Mouse (Mus musculus) thymus, postnatal 10 days (tissue): Measurements from ENCODE around the gene Slc9a4.
"Not testable (repeated sequence)": the region's sequence is repeated elsewhere in the genome, so short reads cannot be mapped to it uniquely, and the experiment has no call there.

Source experiments
- DNase-seq, 2 experiments: peaks; one replicate each; pipeline ENCODE4 v3.0.0; 2021; ENCODE audit warnings: low spot score in 2 of 2

Slc9a4 gene

DNA sequence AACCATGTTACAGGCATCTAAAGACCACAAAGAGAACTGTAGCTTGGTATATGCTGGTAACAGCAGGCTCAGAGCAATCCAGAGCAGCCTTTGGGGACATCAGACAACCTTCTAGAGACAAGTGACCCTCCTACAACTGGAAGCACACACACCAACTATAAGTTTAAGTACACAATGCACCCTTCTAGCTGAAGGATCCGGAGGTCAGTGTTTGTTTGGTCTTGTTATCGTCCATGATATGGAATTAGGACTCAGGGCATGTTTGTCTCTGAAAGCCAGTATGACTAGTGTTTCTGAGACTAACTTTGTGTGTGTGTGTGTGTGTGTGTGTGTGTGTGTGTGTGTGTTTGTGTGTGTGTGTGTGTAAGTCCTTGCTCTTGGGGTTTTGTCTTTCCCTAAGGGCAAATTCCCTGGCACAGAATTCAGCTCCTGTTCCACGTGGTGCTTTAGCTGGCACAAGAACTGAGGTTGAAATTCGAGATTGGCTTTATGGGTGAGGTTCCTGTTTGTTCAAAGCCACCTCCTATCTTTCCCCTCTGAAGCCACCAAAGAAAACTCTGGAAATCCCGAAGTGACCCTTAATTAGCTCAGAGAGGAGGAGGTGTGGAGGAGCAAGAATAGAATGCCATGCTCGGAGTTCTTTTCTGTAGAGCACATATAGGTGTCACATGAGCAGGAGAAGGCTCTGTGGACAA is 71.1 kb downstream of the Slc9a4 start:
- DNase-seq, result no peak

DNA sequence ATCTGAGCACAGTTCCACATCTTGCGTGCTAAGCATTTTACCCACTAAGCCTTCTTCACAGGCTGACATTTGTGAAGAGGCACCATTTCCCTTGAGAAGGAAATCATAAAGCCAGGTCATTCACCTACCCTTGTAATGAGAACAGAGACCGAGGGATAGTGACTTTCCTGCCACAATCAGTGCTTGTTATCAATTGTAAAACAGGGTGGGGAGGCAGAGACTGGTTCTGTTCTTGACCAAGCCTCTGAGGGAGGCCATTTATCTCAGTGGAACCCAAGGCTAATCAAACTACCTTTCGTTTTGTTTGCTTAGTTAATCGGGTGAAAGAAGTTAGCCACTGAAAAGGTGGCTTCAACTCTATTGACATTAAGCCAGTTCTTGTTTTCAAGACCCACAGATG is 77.2 kb downstream of the Slc9a4 start:
- no peak for DNase-seq

DNA sequence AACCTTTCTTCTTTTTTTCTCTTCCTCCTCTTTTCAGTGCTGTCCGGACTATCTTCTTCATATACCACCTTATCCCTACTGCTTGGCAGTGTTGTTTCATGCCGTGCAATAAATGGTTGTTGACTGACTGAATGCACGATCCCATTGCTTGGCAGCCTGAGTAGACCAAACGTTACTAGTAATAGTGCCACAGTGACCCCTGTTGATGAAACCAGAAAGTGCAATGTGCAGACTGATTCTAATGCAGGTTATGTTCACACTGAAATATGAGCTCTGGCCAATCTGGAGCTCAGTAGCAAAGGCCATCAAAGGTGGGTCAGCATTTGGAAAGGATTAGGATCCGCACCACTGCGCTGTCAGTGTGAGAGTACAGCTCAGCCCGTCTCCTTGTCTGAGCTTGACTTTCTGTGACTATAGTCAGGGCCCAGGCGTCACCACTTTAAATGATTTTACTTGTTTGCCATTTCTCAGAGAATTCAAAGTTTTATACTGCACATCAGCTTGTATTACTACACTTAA is 78.2 kb downstream of the Slc9a4 start:
- peak; percentile 22 to 52 for DNase-seq

DNA sequence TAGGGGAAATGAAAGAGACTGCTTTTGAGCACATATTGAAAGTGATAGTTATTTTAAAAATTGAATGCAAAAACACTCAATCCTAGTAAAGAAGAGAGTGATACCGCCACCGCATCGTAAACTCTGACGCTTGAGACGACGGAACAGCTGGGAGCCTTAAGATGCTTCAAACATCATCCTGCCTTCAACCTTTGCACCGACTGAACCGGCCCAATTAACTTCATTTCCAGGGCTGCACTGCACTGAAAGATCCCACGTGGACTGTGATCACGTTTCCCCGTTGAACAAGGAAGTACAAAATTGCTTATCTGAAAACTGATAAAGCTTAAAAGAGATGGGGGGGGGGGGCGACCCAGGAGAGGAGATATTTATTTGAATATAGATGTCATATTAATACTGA is 79.1 kb downstream of the Slc9a4 start:
- DNase-seq, result no peak

DNA sequence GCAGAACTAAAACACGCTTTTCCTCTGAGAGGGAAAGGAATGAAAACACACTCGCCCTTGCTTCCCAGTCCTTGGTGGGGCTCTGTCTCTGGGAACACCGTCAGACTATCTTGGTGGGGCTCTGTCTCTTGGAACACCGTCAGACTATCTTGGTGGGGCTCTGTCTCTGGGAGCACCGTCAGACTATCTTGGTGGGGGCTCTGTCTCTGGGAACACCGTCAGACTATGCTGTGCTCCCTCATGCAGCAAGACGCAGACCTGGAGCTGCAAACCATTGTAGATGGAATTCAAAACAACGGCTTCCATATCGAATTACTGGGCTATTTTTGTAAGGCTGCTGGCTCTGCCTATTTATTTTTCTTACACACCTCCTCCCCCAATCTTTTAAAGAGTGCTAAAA is 79.6 kb downstream of the Slc9a4 start:
- DNase-seq, result no peak

DNA sequence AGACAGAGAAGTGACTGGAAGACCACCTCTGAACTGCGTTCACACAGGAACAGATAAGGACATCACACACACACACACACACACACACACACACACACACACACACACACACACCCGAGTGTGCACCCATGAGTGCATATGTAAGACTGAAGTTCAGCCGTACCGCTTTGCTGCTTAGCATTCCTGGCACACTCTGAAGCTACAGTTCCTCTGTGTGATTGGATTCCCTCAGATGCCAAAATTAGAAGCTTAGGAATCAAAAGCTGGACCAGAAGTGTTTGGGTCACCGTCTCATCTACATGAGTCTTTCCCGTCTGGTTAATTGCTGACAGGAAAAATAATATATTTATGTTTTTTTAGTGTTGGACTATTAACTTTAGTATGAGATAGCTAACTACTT is 81.0 kb downstream of the Slc9a4 start:
- DNase-seq, result no peak

DNA sequence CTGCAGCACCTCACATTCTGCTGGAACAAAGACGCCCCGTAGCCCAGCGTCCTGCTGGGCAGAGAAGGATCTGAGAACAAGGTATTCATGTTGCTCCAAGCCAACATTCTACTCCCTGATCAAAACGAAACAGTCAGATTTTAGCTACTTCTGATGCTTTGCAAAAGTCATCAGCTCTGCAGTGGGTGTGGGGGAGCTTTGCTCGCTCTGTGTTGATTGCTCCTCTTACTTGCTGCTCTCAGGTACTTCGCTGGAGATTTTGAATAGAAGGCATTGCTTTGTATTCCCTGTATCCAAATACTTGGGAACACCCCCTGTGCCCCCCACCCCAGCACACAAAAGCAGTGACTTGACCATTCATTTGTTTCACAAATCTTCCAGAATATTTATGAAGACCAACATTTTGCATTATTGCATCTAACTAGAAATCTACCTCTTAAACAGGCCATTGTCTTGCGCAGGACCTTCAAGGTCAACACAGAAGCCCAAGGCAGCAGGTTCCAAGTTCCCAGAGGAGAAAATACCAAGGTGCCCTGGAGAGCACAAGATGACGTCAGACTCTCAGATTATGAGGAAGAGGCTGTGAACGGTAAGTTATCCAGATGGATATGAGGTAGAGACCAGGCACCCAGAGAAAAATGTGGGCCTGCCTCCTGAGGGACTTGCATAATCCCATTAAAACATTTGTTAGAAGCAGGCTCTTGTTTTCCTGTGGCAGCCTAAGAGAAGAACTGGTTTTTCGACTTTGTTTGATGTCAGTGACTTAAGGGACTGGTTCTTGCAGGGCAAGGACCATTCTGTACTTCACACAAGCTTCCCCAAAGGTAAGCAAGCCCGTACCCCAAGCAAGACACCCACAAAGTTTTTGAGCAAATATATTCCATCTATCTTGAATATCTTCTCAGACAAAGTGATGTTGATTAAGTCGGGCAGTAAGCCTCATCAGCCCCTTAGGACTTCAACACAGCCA is 85.8 kb downstream of the Slc9a4 start:
- DNase-seq, result no peak

DNA sequence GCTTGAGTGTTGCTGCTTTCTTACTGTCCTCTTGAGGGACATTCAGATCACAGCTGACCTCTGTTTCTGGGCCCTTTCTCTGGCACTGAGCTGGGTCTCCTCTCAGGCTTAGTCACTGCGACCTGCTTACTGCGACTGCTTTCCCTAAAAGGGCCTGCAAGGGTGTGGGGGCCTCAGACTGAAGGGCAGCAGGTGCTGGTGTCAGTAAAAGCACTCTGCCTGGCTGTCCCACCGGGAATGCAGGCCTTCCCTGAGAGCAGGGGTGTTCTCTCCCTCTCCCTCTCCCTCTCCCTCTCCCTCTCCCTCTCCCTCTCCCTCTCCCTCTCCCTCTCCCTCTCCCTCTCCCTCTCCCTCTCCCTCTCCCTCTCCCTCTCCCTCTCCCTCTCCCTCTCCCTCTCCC is 87.6 kb downstream of the Slc9a4 start:
- not testable (repeated sequence) for DNase-seq

DNA sequence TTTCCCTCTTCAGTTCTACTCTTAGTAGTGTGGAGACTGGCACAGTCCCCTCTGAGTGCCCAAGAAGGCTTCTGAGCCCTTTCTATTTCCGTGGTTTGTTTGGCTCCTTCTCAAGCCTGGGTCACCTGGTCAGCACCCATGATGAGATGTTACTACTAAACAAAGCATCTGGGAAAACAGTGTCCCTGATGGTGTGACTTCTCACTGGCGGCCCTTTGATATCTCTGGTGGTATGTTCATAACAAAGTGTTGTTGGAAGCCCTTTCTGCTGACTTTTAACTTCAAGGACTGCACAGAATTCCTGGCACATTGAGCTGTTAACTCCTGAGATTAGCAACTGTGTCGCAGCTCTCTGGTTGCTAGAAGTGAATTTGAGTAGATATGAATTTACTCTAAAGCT is 90.1 kb downstream of the Slc9a4 start:
- DNase-seq, result no peak

DNA sequence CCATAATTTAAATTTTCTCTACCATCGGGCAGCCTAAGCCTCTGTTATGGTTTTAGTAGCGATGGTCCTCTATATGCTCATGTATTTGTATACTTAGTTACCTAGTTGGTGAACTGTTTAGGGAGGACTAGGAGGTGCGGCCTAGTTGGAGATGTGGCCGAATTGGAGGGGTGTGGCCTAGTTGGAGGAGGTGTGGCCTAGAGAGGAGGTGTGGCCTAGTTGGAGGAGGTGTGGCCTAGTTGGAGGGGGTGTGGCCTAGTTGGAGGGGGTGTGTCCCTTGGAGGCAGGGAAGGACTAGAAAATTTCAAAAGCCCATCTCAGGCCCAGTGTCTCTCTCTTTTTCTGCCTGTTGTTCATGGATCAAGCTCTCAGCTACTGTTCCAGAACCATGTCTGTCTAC is 91.6 kb downstream of the Slc9a4 start:
- no peak for DNase-seq

DNA sequence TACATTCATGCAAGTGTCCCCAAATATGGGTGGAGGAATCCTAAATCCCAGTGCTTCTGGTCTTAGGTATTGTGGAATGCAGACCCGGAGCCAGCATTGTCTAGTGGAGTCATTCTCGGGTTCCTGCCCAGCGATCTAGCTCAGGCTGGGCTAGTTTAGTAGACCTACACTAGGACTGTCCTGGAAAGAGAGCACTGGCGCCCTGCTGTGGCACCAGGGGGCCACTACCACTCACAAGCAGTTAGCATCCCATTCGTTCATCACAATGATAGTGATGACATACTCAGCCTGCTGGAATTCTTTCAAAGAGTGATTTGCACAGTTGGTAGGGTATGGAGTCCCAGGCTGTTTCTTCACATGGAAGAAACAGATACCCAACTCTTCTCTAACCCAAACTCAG is 97.4 kb downstream of the Slc9a4 start:
- no peak for DNase-seq
